Mouse (Mus musculus): ENCODE data around the gene Fam166b.

- TF ChIP-seq POLR2A (IDR thresholded peaks at IDR 0.05; ENCODE audit: borderline replicate concordance, low read depth, low read length) (no peak), CTCF (IDR thresholded peaks at IDR 0.05; ENCODE audit: low read depth, low read length) (no peak)
These were observed 30.1 kb downstream of the Fam166b start for GRCm38 (mm10) chr4:43398829-43399331.
